Mouse (Mus musculus) thymus, postnatal 36 days (tissue): ENCODE results near the gene Upk1b.
"Not testable (repeated sequence)": the region's sequence is repeated elsewhere in the genome, so short reads cannot be mapped to it uniquely, and the experiment has no call there.

Experiments used
- DNase-seq, 2 experiments: peaks; one replicate each; pipeline ENCODE4 v3.0.0; 2022; ENCODE audit warnings: mixed read lengths in 2 of 2

Gene Upk1b

DNA sequence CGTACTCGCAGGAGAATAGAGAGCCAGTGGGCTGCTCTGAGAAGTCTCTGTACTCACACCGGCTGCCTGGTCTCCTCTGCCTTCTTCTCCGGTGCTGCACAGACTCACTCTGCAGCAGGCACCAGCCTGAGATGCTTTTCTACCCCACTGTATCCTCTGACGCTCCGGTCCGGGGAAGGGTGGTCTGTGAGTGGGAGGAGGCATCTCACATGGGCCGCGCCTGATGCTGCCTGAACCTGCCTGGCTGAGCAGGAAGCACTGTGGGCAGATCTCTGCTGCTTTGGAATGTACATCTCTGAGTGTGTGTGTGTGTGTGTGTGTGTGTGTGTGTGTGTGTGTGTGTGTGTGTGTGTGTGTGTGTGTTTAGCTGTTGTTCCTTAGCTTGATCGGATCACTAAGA, at the start of gene Upk1b:
Gene Upk1b, minus strand, starts transcription at position 238 of the 400 bp plus-strand sequence.
- DNase-seq, result peak in 1 of 2 experiments; percentile 9

GRCm38 (mm10) chr16:38828649-38829048, 28.5 kb upstream of the Upk1b start, which contains the start of gene 4930435E12Rik:
Gene 4930435E12Rik (minus strand): TSS chr16:38828749.
- DNase-seq, result no peak

DNA sequence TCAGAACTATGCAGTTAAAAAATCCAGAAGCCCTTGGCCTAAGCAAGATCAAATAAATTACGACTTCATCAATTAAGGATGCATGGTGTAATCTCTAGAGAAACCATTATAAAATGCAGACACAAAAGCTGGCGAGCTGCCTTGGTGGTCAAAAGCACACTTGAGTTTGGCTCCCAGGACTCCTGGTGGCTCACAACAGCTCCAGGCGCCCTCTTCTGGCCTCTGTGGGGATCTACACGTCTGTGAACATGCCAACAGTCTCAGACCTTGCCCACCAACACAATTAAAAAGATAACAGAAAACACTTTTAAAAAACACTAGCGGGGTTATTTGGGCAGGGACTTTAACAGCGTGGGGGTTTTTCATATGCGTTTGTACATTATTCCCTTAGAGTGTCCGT, 12.4 kb upstream of the Upk1b start:
- peak; percentile 41 to 42 for DNase-seq

DNA sequence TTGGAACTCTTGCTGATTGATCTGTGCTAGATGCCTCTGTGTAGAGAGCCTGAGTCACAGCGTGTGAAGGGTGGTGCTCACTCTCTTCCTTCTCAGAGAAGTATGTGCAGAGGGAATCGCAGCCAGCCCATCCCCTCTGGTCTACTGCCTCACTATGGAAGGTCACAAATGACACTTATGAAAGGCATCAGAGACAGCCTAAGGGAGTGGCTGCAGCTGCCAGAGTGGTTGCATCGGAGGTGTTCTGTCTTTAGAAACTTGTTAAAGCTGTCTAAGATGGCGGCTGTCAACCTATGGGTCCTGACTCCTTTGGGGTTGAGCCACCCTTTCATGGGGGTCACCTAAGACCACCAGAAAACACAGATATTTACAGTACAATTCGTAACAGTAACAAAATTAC, 10.1 kb upstream of the Upk1b start:
- no peak for DNase-seq

DNA sequence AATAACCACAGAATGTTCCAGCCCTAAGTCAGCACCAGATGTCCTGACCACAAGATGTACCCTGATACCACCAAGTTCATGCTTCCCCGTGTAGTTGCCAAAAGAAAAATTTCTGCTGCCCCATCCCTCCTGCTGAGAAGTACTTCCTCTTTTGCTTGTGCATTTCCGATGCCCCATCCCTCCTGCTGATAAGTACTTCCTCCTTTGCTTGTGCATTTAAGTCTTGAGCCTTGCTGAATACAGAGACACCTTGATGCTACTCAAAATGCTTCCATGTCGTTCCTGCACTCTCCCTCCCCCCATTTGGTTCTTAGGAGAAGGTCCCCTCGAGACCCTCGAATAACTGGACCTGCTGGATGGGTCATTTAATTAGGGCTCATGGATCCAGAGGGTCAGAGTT, 7.7 kb upstream of the Upk1b start:
- DNase-seq, result not testable (repeated sequence)

DNA sequence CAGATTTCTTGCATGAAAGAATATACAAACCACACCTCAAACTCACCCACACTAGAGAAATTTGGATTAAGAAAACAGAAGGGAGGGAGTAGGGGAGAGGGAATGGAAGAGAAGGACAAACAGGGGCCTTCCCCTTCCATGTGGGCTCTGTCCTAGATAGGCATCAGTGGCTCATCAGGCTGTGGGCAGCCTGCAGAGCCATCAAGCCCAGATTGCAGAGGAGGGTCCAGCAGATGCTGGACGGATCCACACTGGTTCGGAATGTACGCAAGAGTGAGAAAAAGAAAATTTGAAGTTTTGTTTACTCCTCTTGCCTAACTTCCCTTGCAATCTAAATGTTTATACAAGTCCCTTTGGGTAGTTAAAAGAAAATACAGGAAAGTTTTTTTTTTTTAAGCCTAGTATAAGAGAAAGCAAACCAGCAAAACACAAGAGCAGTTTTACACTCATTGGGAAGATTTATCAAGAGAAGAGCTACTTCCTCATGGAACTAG, 1.1 kb downstream of the Upk1b start:
- no peak for DNase-seq

- DNase-seq, result no peak
Observed at GRCm38 (mm10) chr16:38793120-38793519, 7.0 kb downstream of the Upk1b start.

DNA sequence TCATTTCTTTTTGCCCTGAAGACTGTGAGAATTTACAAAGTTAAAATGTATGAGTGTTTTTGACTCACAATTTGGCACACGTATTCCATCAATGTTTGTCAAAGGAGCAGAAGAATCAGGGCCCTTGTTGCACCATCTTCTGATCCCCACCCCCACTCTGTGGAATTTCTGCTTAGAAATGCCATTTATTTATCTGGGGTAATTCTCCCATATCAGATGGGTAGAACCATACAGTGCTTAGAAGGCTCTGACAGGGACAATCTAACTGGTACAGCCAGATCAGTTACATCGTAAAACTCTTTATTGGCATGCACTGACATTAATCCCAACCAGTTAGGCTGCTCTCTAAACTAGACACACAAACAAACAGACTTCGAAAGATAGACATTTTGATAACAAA, 10.2 kb downstream of the Upk1b start:
- no peak for DNase-seq

DNA sequence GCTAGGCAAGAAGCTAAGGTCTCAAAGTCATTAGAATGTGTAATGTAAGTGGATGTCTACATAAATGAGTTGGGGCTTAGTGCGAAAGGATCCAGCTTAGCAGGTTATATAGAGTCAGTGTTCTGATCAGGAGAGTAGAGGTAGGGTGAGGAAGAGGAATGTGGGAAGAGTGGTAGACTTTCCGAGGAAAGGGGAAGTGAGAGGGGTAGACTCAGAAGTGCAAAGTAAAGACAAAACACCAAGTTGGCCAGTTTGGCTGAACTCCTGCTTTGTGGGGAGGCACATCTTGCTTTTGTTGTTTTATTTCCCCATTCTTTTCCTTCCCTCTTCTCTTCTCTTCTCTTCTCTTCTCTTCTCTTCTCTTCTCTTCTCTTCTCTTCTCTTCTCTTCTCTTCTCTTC, 11.1 kb downstream of the Upk1b start:
- no peak for DNase-seq

DNA sequence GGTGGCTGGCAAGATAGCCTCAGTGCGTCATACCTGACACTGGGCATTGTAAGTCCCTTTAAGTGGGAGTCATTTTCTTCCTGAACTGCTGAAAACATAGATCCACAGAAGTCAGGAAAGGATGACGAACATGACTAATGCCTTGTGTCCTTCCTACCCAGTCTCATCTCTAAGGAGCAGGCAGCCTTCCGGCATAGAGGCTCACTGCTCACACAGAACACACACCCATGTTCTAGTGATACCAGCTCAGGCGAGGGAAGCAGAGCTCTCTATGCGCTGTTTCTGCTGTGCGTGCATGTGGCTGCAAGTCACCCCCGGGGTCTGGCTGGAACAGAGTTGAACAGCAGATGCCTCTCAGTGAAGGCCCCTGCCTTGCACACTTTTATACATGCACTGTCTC, 14.8 kb downstream of the Upk1b start:
- DNase-seq, result no peak

- DNase-seq, result no peak
Observed at GRCm38 (mm10) chr16:38782524-38783067, 17.5 kb downstream of the Upk1b start.

DNA sequence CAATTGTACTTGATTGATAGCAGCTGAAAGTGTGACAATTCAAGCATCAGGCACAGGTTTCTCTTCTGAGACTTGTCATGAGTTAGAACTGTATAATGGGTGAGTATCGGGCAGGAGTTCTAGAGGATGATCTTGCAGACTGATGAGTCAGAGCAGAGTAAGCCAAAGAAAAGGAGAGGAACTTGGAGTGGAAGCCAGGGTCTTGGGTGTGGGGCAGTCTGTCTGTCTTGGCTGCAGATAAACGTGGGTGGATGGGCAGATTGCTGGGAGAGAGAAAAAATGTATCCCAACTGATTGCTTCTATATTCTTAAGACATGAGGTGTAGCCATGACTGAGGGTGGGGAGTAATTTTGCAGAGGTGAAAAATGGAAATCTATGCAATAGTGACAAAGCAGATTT, 18.2 kb downstream of the Upk1b start:
- DNase-seq, result no peak

DNA sequence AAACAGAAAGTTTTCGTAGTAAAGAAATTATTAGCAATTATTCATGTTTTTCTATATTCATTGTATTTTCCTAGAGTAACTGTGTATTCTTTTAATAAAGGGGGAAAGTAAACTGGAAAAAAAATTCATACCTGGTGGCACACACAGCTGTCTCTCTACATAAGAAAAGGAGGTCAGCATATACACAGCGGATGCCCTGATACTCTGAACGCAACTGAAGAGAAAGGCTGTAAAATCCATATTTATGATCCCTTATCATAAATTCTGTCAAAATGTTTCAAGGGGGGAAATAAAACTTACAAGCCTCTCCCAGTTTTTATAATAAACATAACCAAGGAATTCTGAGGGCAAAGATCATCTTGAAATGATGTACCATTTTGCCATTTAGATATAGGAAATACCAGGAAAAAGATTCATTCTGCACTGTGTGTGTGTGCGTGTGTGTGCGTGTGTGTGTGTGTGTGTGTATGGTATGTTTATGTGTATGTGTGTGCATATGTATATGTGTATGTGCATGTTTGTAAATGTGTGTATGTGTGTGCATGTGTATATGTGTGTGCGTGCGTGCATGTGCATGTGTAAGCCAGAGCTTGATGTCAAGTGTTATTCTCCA, 19.1 kb downstream of the Upk1b start:
- no peak for DNase-seq

GRCm38 (mm10) chr16:38776342-38776741, 23.8 kb downstream of the Upk1b start:
- DNase-seq, result no peak

GRCm38 (mm10) chr16:38774964-38775746, 25.0 kb downstream of the Upk1b start:
- no peak for DNase-seq

DNA sequence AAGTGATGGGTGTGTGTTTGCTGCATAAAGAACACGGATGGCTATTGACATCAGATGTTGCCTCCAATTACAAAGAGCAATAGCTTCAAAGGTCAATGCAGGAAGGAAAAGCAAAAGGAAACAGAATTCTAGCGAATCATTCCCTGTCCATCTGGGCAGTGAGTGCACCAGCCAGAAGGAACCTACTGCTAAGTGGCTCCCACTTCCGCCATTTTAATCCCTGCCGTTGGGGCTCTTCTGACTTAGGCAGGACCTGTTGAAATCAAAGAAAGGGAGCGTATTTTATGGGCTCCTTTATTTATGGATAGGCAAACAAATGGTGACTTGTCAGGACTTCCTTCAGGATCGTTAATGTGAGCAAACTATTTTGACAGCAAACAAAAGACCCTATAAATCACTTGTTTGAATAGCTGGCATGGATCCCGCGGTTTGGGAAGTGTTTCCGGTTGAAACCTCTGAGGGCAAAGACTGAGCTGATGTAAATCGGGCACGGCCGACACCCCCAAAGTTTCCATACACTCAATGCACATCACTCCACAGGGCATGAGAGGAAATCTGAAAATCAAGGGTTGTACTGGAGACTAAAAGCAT, 27.1 kb downstream of the Upk1b start:
- DNase-seq, result no peak

GRCm38 (mm10) chr16:38771145-38771544, 29.0 kb downstream of the Upk1b start:
- no peak for DNase-seq

GRCm38 (mm10) chr16:38769529-38769928, 30.6 kb downstream of the Upk1b start:
- DNase-seq, result no peak

DNA sequence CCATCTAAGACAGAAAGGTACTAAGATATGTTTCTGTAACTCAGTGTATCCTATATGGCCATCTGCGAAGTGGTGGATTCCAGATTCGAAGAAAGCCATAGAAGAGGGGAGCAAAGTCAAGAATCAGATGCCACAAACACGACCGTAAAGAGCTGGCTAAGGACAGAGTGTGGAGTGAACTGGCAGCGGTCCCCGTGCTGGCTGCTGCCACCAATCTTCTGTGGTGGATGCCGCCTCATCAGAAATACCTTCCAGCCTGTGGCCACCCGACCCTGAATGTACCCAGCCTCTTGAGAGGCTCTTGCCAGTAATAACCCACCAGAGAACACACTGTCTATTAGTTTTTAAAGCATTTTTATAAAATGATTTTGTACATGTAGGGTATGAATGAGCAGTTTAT, 31.7 kb downstream of the Upk1b start:
- DNase-seq, result no peak

- no peak for DNase-seq
Observed at GRCm38 (mm10) chr16:38767761-38768160, 32.4 kb downstream of the Upk1b start.

GRCm38 (mm10) chr16:38766671-38767070, 33.5 kb downstream of the Upk1b start:
- DNase-seq, result no peak

GRCm38 (mm10) chr16:38763508-38763907, 36.6 kb downstream of the Upk1b start:
- no peak for DNase-seq

DNA sequence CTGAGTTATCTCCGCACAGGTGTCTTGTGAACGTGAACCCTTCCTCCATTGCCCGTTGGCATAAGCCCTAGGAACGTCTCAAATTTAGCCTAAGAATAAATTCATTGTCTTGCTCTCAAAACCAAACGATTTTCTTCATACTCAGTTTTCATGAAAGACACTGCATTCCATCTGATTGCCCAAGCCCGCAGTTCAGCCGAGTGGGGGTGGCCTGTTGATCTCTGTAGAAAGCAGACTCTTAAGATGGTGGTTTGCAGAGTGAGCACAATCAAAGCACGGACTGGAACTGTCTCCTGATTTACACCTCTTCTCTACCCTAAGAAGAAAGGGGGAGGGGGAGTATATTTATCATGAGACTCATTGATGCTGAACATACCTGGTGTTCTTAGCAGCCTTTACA, 37.7 kb downstream of the Upk1b start:
- no peak for DNase-seq

- DNase-seq, result no peak
Observed at GRCm38 (mm10) chr16:38761972-38762371, 38.2 kb downstream of the Upk1b start.
